Mouse (Mus musculus) hindbrain, embryonic 16.5 days (tissue): ENCODE results near the gene Nme3. TPM values are rescaled to one million over a fixed set of nuclear protein-coding genes. Genes with fewer than 3 reads are reported as not detected.

Experiments
- ATAC-seq: fragments of 200-750 bp; cut with Nextera tagmentation; 2 replicates; pipeline ENCODE4 v1.8.0; 2017; ENCODE audit warnings: moderate TSS enrichment, moderate library complexity
- H3K27ac ChIP-seq: fragments of 300-500 bp; sonication (generic); 2 replicates; pipeline ENCODE4 v1.5.1; 2014; ENCODE audit warnings: low read depth, mild to moderate bottlenecking, control low read depth, low read length, moderate library complexity
- H3K27me3 ChIP-seq: fragments of 300-500 bp; sonication (generic); replicated peaks from 2 replicates; pipeline ENCODE4 v1.6.1; 2014; ENCODE audit warnings: low read length; ENCODE audit not compliant: control insufficient read depth, insufficient read depth
- H3K36me3 ChIP-seq: fragments of 300-500 bp; sonication (generic); 2 replicates; pipeline ENCODE4 v1.6.1; 2014; ENCODE audit warnings: mild to moderate bottlenecking, low read length, moderate library complexity, mixed read lengths; ENCODE audit not compliant: control insufficient read depth, insufficient read depth
- H3K4me1 ChIP-seq: fragments of 300-500 bp; sonication (generic); 2 replicates; pipeline ENCODE4 v1.6.1; 2014; ENCODE audit warnings: low read depth, low read length; ENCODE audit not compliant: control insufficient read depth, insufficient read depth
- H3K4me2 ChIP-seq: fragments of 300-500 bp; sonication (generic); 2 replicates; pipeline ENCODE4 v1.6.1; 2014; ENCODE audit warnings: mild to moderate bottlenecking, low read length, control low read depth, moderate library complexity
- H3K4me3 ChIP-seq: fragments of 300-500 bp; sonication (generic); 2 replicates; pipeline ENCODE4 v1.5.1; 2014; ENCODE audit warnings: mild to moderate bottlenecking, low read length, control low read depth, moderate library complexity
- H3K9ac ChIP-seq: fragments of 300-500 bp; sonication (generic); 2 replicates; pipeline ENCODE4 v1.6.1; 2014; ENCODE audit warnings: low read depth, mild to moderate bottlenecking, control low read depth, low read length, moderate library complexity
- H3K9me3 ChIP-seq: fragments of 300-500 bp; sonication (generic); 2 replicates; pipeline ENCODE4 v1.6.1; 2014; ENCODE audit warnings: mild to moderate bottlenecking, low read length, moderate library complexity; ENCODE audit not compliant: control insufficient read depth
- WGBS: fragments of 180-500 bp; shearing (Covaris S2); extraction: QIAGEN DNeasy Blood & Tissue Kit; methylation state at CpG from one replicate; pipeline ENCODE4 v1.1.7; 2014; 5-methylcytosine and 5-hydroxymethylcytosine counted together
- polyA plus RNA-seq: library from polyadenylated mRNA; unstranded; fragments of >200 nt; fragmentation: Nextera tagmentation; extraction: Ambion mirVana; gene quantifications from 2 replicates; pipeline ENCODE4 v1.2.1, GENCODE M21; 2015

The Nme3 gene
- 88.2 and 99.9 TPM in 2 replicates for polyA plus RNA-seq

- H3K27me3 ChIP-seq = no peaks in the 10 kb centered on the region
- H3K9me3 ChIP-seq = no peaks in the 10 kb centered on the region
- peak; percentile 72 for ATAC-seq
- H3K4me2 ChIP-seq = peak within 1 kb of the TSS; percentile 97
- H3K36me3 ChIP-seq = peaks cover 57% of the 10 kb centered on the region
- peaks cover 41% of the 10 kb centered on the region for H3K4me1 ChIP-seq
- peak within 1 kb of the TSS; percentile 73 for H3K4me3 ChIP-seq
- peak within 1 kb of the TSS; percentile 90 for H3K9ac ChIP-seq
- H3K27ac ChIP-seq = peak within 1 kb of the TSS; percentile 88
- WGBS = 1% methylated on average over 47 of the region's 50 CpGs
Measured at GRCm38 (mm10) chr17:24896241-24896992, at the start of gene Nme3. TSS of gene Nme3 (plus strand) at chr17:24896500.

- Histone ChIP-seq H3K9me3 (no peaks in the 10 kb centered on the region), H3K27me3 (no peaks in the 10 kb centered on the region), H3K36me3 (no peaks in the 10 kb centered on the region), H3K4me2 (no peak overlapping the region), H3K4me3 (no peak overlapping the region), H3K4me1 (peaks cover 15% of the 10 kb centered on the region), H3K27ac (no peak overlapping the region), H3K9ac (no peak overlapping the region)
- ATAC-seq = no peak
- 95% methylated on average over 1 of the region's 1 CpGs for WGBS
Measured at GRCm38 (mm10) chr17:24847386-24847785, 48.9 kb upstream of the Nme3 start.

GRCm38 (mm10) chr17:24848600-24849031, 47.7 kb upstream of the Nme3 start:
- ATAC-seq = no peak
- Histone ChIP-seq H3K4me3 (no peak overlapping the region; the same call in 1 of the 2 replicates), H3K4me1 (peaks cover 15% of the 10 kb centered on the region), H3K27me3 (no peaks in the 10 kb centered on the region), H3K36me3 (peaks cover 5% of the 10 kb centered on the region), H3K9me3 (no peaks in the 10 kb centered on the region), H3K27ac (no peak overlapping the region), H3K4me2 (peak overlapping the region; percentile 67), H3K9ac (no peak overlapping the region)

- Histone ChIP-seq H3K4me3 (peak overlapping the region; percentile 95), H3K27ac (peak overlapping the region; percentile 98), H3K27me3 (no peaks in the 10 kb centered on the region), H3K9ac (peak overlapping the region; percentile 84), H3K4me2 (peak overlapping the region; percentile 67), H3K4me1 (peaks cover 15% of the 10 kb centered on the region), H3K9me3 (no peaks in the 10 kb centered on the region), H3K36me3 (peaks cover 6% of the 10 kb centered on the region)
- ATAC-seq = no peak
- under 1% methylated on average over 21 of the region's 21 CpGs for WGBS
Measured at GRCm38 (mm10) chr17:24849733-24850064, 46.6 kb upstream of the Nme3 start.

- peak; percentile 99 for ATAC-seq
- peaks cover 15% of the 10 kb centered on the region for H3K4me1 ChIP-seq
- WGBS = under 1% methylated on average over 58 of the region's 58 CpGs
- H3K27me3 ChIP-seq = no peaks in the 10 kb centered on the region
- no peaks in the 10 kb centered on the region for H3K9me3 ChIP-seq
- peak within 1 kb of the TSS; percentile 95 for H3K4me3 ChIP-seq
- peak within 1 kb of the TSS; percentile 98 for H3K27ac ChIP-seq
- H3K9ac ChIP-seq = peak within 1 kb of the TSS; percentile 84
- H3K36me3 ChIP-seq = peaks cover 6% of the 10 kb centered on the region
- H3K4me2 ChIP-seq = peak within 1 kb of the TSS; percentile 72
Measured at GRCm38 (mm10) chr17:24850065-24850772, 46.1 kb upstream of the Nme3 start, which contains the start of gene Fahd1. TSS of gene Fahd1 (minus strand) at chr17:24850364.

- H3K4me1 ChIP-seq = peaks cover 15% of the 10 kb centered on the region
- no peak for ATAC-seq
- WGBS = under 1% methylated on average over 20 of the region's 20 CpGs
- H3K4me2 ChIP-seq = peak overlapping the region; percentile 72
- H3K27me3 ChIP-seq = no peaks in the 10 kb centered on the region
- H3K27ac ChIP-seq = peak overlapping the region; percentile 81
- no peaks in the 10 kb centered on the region for H3K9me3 ChIP-seq
- H3K4me3 ChIP-seq = peak overlapping the region; percentile 95
- H3K36me3 ChIP-seq = peaks cover 6% of the 10 kb centered on the region
- H3K9ac ChIP-seq = peak overlapping the region; percentile 76
Measured at GRCm38 (mm10) chr17:24850773-24851127, 45.5 kb upstream of the Nme3 start.

- Histone ChIP-seq H3K27ac (no peak overlapping the region), H3K36me3 (peaks cover 6% of the 10 kb centered on the region), H3K9me3 (no peaks in the 10 kb centered on the region), H3K4me1 (peaks cover 15% of the 10 kb centered on the region), H3K27me3 (no peaks in the 10 kb centered on the region), H3K4me2 (peak overlapping the region; percentile 72), H3K9ac (no peak overlapping the region), H3K4me3 (peak overlapping the region; percentile 95)
- 86% methylated on average over 10 of the region's 10 CpGs for whole genome bisulfite sequencing
- no peak for ATAC-seq
Measured at GRCm38 (mm10) chr17:24851381-24852125, 44.7 kb upstream of the Nme3 start.

- H3K4me1 ChIP-seq = peaks cover 7% of the 10 kb centered on the region
- H3K27me3 ChIP-seq = no peaks in the 10 kb centered on the region
- 73% methylated on average over 3 of the region's 3 CpGs for WGBS
- no peak overlapping the region for H3K9ac ChIP-seq
- H3K4me2 ChIP-seq = no peak overlapping the region
- ATAC-seq = no peak
- H3K27ac ChIP-seq = no peak overlapping the region
- H3K9me3 ChIP-seq = no peaks in the 10 kb centered on the region
- H3K4me3 ChIP-seq = no peak overlapping the region
- H3K36me3 ChIP-seq = peaks cover 14% of the 10 kb centered on the region
Measured at GRCm38 (mm10) chr17:24855838-24856464, 40.3 kb upstream of the Nme3 start.
